Mouse (Mus musculus): Measurements from ENCODE around the gene 1700069L16Rik.

The 1700069L16Rik gene

DNA sequence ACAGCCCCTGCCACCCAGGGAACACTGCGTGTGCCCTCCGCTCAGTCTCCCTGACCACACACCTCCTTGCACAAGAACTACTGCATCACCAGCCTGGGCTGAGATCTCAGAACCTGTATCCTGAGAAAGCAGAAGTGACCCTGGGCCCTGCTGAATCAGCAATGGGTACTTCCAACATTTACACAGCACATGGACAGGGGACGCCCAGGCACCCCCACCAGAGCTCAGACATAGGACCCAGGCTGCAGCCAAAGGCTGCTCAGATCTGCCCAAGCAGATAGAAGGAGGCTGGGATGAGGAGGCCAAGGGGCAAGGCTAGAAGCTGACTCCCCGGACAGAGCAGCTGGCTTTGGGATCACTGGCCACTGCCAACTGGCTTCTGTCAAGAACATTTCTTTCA, 80.1 kb downstream of the 1700069L16Rik start:
- peak in 1 of 2 experiments; percentile 41 for DNase-seq (ENCODE audit: low spot score in 2 of 2)

DNA sequence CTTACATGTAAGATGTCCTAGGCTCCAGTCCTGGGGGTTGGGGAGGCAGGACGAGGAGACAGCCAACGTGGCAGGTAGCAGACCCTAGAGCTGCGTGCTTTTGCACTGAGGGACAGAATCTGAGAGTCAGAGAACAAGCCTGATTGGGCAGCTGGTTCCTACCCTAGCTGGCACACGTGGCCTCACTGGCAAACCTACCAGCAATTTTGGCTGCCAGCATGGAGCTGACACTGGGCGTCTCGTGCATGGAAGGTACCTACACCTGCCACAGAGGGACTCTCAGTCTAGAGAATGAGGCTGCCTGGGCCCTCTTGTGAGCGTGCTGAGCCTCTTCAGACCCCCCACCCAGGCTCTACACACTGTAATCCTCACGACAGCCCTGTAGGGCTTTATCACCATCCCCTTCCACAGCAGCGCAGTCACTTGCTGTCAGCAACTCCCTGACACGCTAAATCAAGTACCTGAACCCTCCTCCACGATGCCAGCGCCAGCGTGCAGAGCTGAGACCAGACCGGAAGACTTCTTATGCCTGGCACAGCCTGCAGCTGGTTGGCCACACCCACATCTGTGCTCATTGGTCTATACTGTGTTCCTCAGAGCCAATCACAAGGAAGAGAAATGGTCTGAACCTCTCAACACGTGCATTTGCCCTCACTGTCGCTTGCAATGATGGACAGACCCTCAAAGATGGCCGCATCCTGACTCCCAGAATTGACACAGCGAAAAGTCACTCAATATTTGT, 81.3 kb downstream of the 1700069L16Rik start:
- peak; percentile 43 to 61 for DNase-seq (ENCODE audit: low spot score in 2 of 2)
